Mouse (Mus musculus) bone marrow macrophage, adult 2 months (primary cell): Measurements from ENCODE around the gene Rslcan18.

Experiments used
- CTCF ChIP-seq: IDR thresholded peaks from 2 replicates; pipeline ENCODE4 v1.5.1; 2012; ENCODE audit warnings: low read depth, mild to moderate bottlenecking, low read length, moderate library complexity
- POLR2A ChIP-seq: IDR thresholded peaks from 2 replicates; pipeline ENCODE4 v1.6.1; 2012; ENCODE audit warnings: mild to moderate bottlenecking, low read depth, low read length, borderline replicate concordance

DNA sequence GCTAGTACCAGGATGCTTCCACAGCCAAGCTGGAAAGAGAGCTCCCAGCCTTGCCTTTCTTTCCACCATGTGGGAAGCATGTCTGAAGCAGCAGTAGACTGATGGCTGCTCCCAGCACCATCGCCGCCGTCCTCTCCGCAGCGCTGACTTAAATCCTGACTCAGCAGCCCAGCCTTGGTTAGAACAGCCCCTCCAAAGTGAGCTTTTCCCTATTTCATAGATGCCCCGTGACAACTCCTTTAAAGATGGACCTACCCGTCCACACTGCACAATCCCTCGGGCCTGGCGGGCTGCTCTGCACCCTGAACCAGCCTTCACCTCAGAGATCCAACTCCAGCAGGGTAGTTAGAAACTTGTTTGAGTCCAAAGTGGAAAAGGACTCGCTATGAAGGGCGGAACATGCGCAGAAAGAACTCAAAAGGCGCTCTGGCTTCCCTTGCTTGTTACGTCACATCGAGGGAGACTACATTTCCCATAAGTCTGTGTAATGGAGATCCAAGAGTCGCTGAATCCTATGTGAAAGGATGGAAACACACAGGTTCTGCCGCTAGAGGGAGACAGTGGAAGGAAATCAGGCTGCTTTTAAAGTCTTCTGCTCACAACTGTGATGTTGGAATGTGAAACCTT lies 7.8 kb downstream of the Rslcan18 start, which contains the start of gene Gm28557:
- no peak for TF ChIP-seq POLR2A
- TF ChIP-seq CTCF, result no peak
